Mouse (Mus musculus) ES-E14 (cell line): Measurements from ENCODE around the gene Itpr1.

Experiments used
- CHD2 ChIP-seq: IDR thresholded peaks from 2 replicates; pipeline ENCODE4 v1.6.1; 2014; ENCODE audit warnings: mild to moderate bottlenecking, low read depth, low read length, inconsistent platforms
- HCFC1 ChIP-seq: IDR thresholded peaks from 2 replicates; pipeline ENCODE4 v1.6.1; 2012; ENCODE audit warnings: low read length, inconsistent platforms, borderline replicate concordance; ENCODE audit not compliant: insufficient read depth
- MAFK ChIP-seq: IDR thresholded peaks from 2 replicates; pipeline ENCODE4 v1.6.1; 2014; ENCODE audit warnings: mild to moderate bottlenecking, low read depth, low read length, inconsistent platforms; ENCODE audit not compliant: insufficient read depth
- ZNF384 ChIP-seq: IDR thresholded peaks from 2 replicates; pipeline ENCODE4 v1.6.1; 2012; ENCODE audit warnings: low read depth, low read length, inconsistent platforms

GRCm38 (mm10) chr6:108246369-108247085, 33.6 kb downstream of the Itpr1 start:
- TF ChIP-seq HCFC1, result no peak
- TF ChIP-seq CHD2, result no peak
- TF ChIP-seq ZNF384, result no peak
- no peak for TF ChIP-seq MAFK
